Mouse (Mus musculus) midbrain, embryonic 16.5 days (tissue): Measurements from ENCODE around the gene Zfp182. TPM values are rescaled to one million over a fixed set of nuclear protein-coding genes. Genes with fewer than 3 reads are reported as not detected.

Source experiments
- polyA plus RNA-seq: library from polyadenylated mRNA; unstranded; fragments of >200 nt; fragmentation: Nextera tagmentation; extraction: Ambion mirVana; gene quantifications from 2 replicates; pipeline ENCODE4 v1.2.1, GENCODE M21; 2015

Zfp182 gene
- polyA plus RNA-seq, 1 experiment from 2014 or later, result 7.7 TPM

Other genes starting within 250 kb of the Zfp182 start
- gene Timp1, start 192.2 kb downstream of the Zfp182 start, polyA plus RNA-seq, result 2.0 and 2.2 TPM in 2 replicates
- gene Syn1, start 141.3 kb downstream of the Zfp182 start, polyA plus RNA-seq, result 68.8 and 82.0 TPM in 2 replicates
- gene Cfp, start 130.8 kb downstream of the Zfp182 start, polyA plus RNA-seq, result 6.3 and 7.0 TPM in 2 replicates
- gene Elk1, start 111.7 kb downstream of the Zfp182 start, polyA plus RNA-seq, result 22.9 TPM in 2 replicates
- gene Uxt, start 100.3 kb downstream of the Zfp182 start, polyA plus RNA-seq, result 21.2 and 22.6 TPM in 2 replicates
- gene Spaca5, start 6.1 kb upstream of the Zfp182 start, polyA plus RNA-seq, result not detected in 2 replicates
- gene Zfp300, start 27.2 kb upstream of the Zfp182 start, polyA plus RNA-seq, result 6.2 and 6.6 TPM in 2 replicates
- not detected in 2 replicates for gene Ssxa1, start 53.5 kb upstream of the Zfp182 start, polyA plus RNA-seq
- not detected in 2 replicates for gene Gm21876, start 113.3 kb upstream of the Zfp182 start, polyA plus RNA-seq